Mouse (Mus musculus) kidney, adult 2 months (tissue): ENCODE results near the gene Tmed2.

Source experiments
- CTCF ChIP-seq: fragments of 200-500 bp; conservative IDR thresholded peaks from 2 replicates; pipeline ENCODE4 v1.5.1; 2011; ENCODE audit warnings: low read depth, mild to moderate bottlenecking, control low read depth, low read length, moderate library complexity, mixed read lengths; ENCODE audit not compliant: insufficient read depth, insufficient read length
- POLR2A ChIP-seq: fragments of 200-500 bp; IDR thresholded peaks from one replicate; pipeline ENCODE4 v1.6.1; 2011; ENCODE audit warnings: low read depth, low read length, control low read depth

DNA sequence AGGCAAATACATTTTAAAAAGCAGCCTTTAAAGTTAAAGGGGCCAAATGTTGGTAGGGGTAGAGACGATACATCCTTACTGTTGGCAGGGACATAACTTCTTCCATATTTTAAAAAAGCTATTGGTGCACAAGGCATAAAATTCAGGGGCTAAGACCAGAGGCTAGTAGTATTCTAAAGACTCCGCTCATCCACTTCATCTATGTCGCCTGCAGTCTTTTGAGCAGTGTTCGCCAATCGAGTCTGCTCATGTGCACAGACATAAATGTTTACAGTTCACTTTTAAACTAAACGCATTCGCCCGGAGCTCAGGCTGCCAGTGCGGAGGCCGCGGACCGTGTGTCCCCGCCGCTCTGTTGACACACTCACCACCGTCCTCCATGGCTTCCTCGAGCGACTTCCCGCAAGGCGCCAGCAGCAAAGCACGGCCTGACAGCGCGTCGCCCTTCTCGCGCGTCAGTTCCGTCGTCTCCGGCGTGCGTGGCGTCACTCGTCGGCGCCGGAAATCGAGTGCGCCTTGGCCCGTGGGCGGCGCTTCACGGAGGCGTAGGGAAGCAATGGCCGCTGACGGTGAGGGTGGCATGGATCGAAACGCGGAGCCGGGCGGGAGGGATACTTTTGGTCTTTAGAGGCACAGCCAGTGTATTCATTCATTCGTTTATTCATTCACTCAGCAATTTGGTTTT is 38.3 kb downstream of the Tmed2 start, which contains the start of the genes Eif2b1 and Gtf2h3:
- no peak for TF ChIP-seq CTCF
- peak; percentile 60 for TF ChIP-seq POLR2A
